8 mouse cellular contexts compared by ENCODE assay signal in genomic region chr7:64839801-64840575, GRCm38 (mm10). TPM values are rescaled to one million over a fixed set of nuclear protein-coding genes. Genes with fewer than 3 reads are reported as not detected.
DNase-seq lines count a peak whose midpoint lies in the region; ATAC-seq lines count a peak whose summit lies in the region.

No protein-coding gene starts in this region.

- 2% methylated on average over 21 of the region's 21 CpGs for WGBS in midbrain, embryonic 10.5 days

- no peaks in the 10 kb centered on the region for H3K27me3 ChIP-seq in midbrain, embryonic 10.5 days (ENCODE audit: low read depth, poor library complexity, severe bottlenecking)

- intact Hi-C loops in left cerebral cortex, postnatal 25 days (cut with DNase I) = loop anchor here (2.0 kb wide), 1 partner anchor 61 kb away; no protein-coding TSS in a partner anchor

- peak; percentile 25; the same call in 1 of the 2 replicates for ATAC-seq in granulocyte monocyte progenitor cell, adult 5-6 weeks (replicated peaks; ENCODE audit: poor library complexity, severe bottlenecking)

- DNase-seq in R1 (ENCODE audit: low read depth, low spot score) = peak; percentile 99
- peak; percentile 88 for DNase-seq in embryo, embryonic 10.5 days (ENCODE audit: low spot score)
- DNase-seq in kidney, adult 11 months = peak; percentile 41
- DNase-seq in left cerebral cortex, postnatal 25 days (ENCODE audit: low spot score in 2 of 2) = peak; percentile 47 to 77
- peak; percentile 74 for DNase-seq in midbrain, embryonic 10.5 days (ENCODE audit: low spot score)
- DNase-seq in skeletal muscle tissue, adult 2 months (ENCODE audit: low read depth, low spot score) = peak; percentile 41
- no peak for DNase-seq in natural killer cell, adult 2 months (ENCODE audit: low spot score in 2 of 2)

- peak overlapping the region; percentile 84 for H3K27ac ChIP-seq in midbrain, embryonic 10.5 days (replicated peaks)

- H3K4me3 ChIP-seq in midbrain, embryonic 10.5 days = peak overlapping the region; percentile 54

- H3K36me3 ChIP-seq in midbrain, embryonic 10.5 days = no peaks in the 10 kb centered on the region

- peaks cover 29% of the 10 kb centered on the region for H3K4me1 ChIP-seq in midbrain, embryonic 10.5 days

- no peaks in the 10 kb centered on the region for H3K9me3 ChIP-seq in midbrain, embryonic 10.5 days (replicated peaks)

RNA-seq across cellular contexts. Expression of gene Nsmce3, which starts 32.8 kb away (rescaled TPM):
- total RNA-seq in granulocyte monocyte progenitor cell, adult 5-6 weeks (2014; fragmentation: Nextera tagmentation) = 3.2 and 5.5 TPM in 2 replicates
- 5.4 and 7.0 TPM in 2 replicates for total RNA-seq in granulocyte monocyte progenitor cell, adult 5-6 weeks (2017)
- total RNA-seq in left cerebral cortex, postnatal 25 days (2021) = 10 to 100 TPM; 13.3 TPM
- 11.6 and 12.5 TPM in 2 replicates for polyA plus RNA-seq in midbrain, embryonic 10.5 days (2016; fragmentation: Nextera tagmentation; extraction: Ambion mirVana)

Comparison
In these comparisons a context has a peak if more than half of its experiments do, and no peak if none do; other contexts are left out.
1. DNase-seq: peak in R1 (single experiment), embryo, embryonic 10.5 days (single experiment), kidney, adult 11 months (single experiment), left cerebral cortex, postnatal 25 days (2 of 2), midbrain, embryonic 10.5 days (single experiment) and skeletal muscle tissue, adult 2 months (single experiment); none in natural killer cell, adult 2 months (0 of 2).